ENCODE assay signal across 7 mouse cellular contexts in genomic region chr8:110079282-110080221, GRCm38 (mm10). TPM values are rescaled to one million over a fixed set of nuclear protein-coding genes. Genes with fewer than 3 reads are reported as not detected.
DNase-seq lines count a peak whose midpoint lies in the region; ATAC-seq and TF ChIP-seq lines count a peak whose summit lies in the region.

TSS of gene Zfp612 (plus strand) at chr8:110079746.

- peak; percentile 92 for ATAC-seq in intestine, postnatal 0 days

- no peak for TF ChIP-seq CTCF in intestine, postnatal 0 days (IDR thresholded peaks at IDR 0.05; ENCODE audit: low read depth)

- no peaks in the 10 kb centered on the region for H3K9me3 ChIP-seq in intestine, postnatal 0 days (ENCODE audit: control insufficient read depth)
- no peaks in the 10 kb centered on the region for H3K9me3 ChIP-seq in midbrain, embryonic 10.5 days (replicated peaks)

- DNase-seq in adrenal gland, postnatal 25 days, result peak; percentile 70
- DNase-seq in embryo, embryonic 10.5 days (ENCODE audit: low spot score), result peak; percentile 71
- DNase-seq in gastrocnemius, postnatal 36 days, result peak; percentile 41 to 44
- peak; percentile 74 for DNase-seq in left cerebral cortex, postnatal 4 days
- peak; percentile 72 for DNase-seq in midbrain, embryonic 10.5 days (ENCODE audit: low spot score)
- peak; percentile 53 for DNase-seq in skeletal muscle tissue, adult 2 months (ENCODE audit: low read depth, low spot score)

- H3K4me3 ChIP-seq in intestine, postnatal 0 days (ENCODE audit: low read depth, low read length), result peak within 1 kb of the TSS; percentile 43
- peak within 1 kb of the TSS; percentile 75 for H3K4me3 ChIP-seq in midbrain, embryonic 10.5 days

- H3K27ac ChIP-seq in intestine, postnatal 0 days (ENCODE audit: low read depth, low read length), result no peak within 1 kb of the TSS
- peak within 1 kb of the TSS; percentile 82 for H3K27ac ChIP-seq in midbrain, embryonic 10.5 days (replicated peaks)

- no peaks in the 10 kb centered on the region for H3K27me3 ChIP-seq in intestine, postnatal 0 days (replicated peaks; ENCODE audit: control insufficient read depth, insufficient read depth, low read length)
- no peaks in the 10 kb centered on the region for H3K27me3 ChIP-seq in midbrain, embryonic 10.5 days (ENCODE audit: low read depth, poor library complexity, severe bottlenecking)

- intact Hi-C loops in gastrocnemius, postnatal 36 days (cut with DNase I), result no loop called here
- intact Hi-C loops in left cerebral cortex, postnatal 4 days (cut with DNase I), result no loop called here

- H3K36me3 ChIP-seq in intestine, postnatal 0 days (ENCODE audit: control insufficient read depth, insufficient read depth), result peaks cover 13% of the 10 kb centered on the region
- H3K36me3 ChIP-seq in midbrain, embryonic 10.5 days, result peaks cover 25% of the 10 kb centered on the region

- H3K9ac ChIP-seq in intestine, postnatal 0 days (ENCODE audit: low read depth, low read length), result peak within 1 kb of the TSS; percentile 46; the same call in 1 of the 2 replicates

- H3K4me2 ChIP-seq in intestine, postnatal 0 days (replicated peaks; ENCODE audit: low read depth), result peak within 1 kb of the TSS; percentile 84

- WGBS in intestine, postnatal 0 days, result 6% methylated on average over 53 of the region's 54 CpGs
- 7% methylated on average over 54 of the region's 54 CpGs for WGBS in midbrain, embryonic 10.5 days

- H3K4me1 ChIP-seq in intestine, postnatal 0 days (replicated peaks; ENCODE audit: control insufficient read depth, insufficient read depth, low read length), result no peaks in the 10 kb centered on the region
- peaks cover 19% of the 10 kb centered on the region for H3K4me1 ChIP-seq in midbrain, embryonic 10.5 days

RNA-seq across cellular contexts. Expression of gene Zfp612, which starts in this region (rescaled TPM):
- 9.0 and 10.0 TPM in 2 replicates for total RNA-seq in adrenal gland, postnatal 25 days (2021)
- 1 to 10 TPM; 5.7 to 8.6 TPM for total RNA-seq in gastrocnemius, postnatal 36 days (2021)
- 2.4 and 2.6 TPM in 2 replicates for polyA plus RNA-seq in intestine, postnatal 0 days (2015; fragmentation: Nextera tagmentation; extraction: Ambion mirVana)
- total RNA-seq in left cerebral cortex, postnatal 4 days (2021), result 10 to 100 TPM; 16.4 to 17.3 TPM
- polyA plus RNA-seq in midbrain, embryonic 10.5 days (2016; fragmentation: Nextera tagmentation; extraction: Ambion mirVana), result 9.7 and 11.2 TPM in 2 replicates
